Mouse (Mus musculus) heart, embryonic 14.5 days (tissue): Measurements from ENCODE around the gene Rnf144a. TPM values are rescaled to one million over a fixed set of nuclear protein-coding genes. Genes with fewer than 3 reads are reported as not detected.

Experiments
- ATAC-seq: fragments of 200-750 bp; cut with Nextera tagmentation; 2 replicates; pipeline ENCODE4 v1.8.0; 2017; ENCODE audit warnings: low read depth, moderate TSS enrichment; ENCODE audit not compliant: insufficient number of reproducible peaks, insufficient read depth, low FRiP score
- H3K27ac ChIP-seq, 2 experiments: fragments of 200-500 bp in 1 of 2; fragments of 300-500 bp in 1 of 2; sonication (generic) in 1 of 2; replicated peaks in 1 of 2; 2 replicates each; pipeline ENCODE4 v1.5.1; 2012 to 2014; ENCODE audit warnings: low read depth in 2 of 2, low read length in 2 of 2, control low read depth in 1 of 2, mild to moderate bottlenecking in 1 of 2, mixed read lengths in 1 of 2; ENCODE audit not compliant: control insufficient read depth in 1 of 2, insufficient read depth in 1 of 2
- H3K27me3 ChIP-seq: fragments of 300-500 bp; sonication (generic); 2 replicates; pipeline ENCODE4 v1.6.1; 2014; ENCODE audit warnings: mild to moderate bottlenecking, low read length, control low read depth; ENCODE audit not compliant: control insufficient read depth, insufficient read depth
- H3K36me3 ChIP-seq: fragments of 300-500 bp; sonication (generic); 2 replicates; pipeline ENCODE4 v1.6.1; 2014; ENCODE audit warnings: mild to moderate bottlenecking, control low read depth, low read length, mixed read lengths; ENCODE audit not compliant: control insufficient read depth, insufficient read depth
- H3K4me1 ChIP-seq, 2 experiments: fragments of 200-500 bp in 1 of 2; fragments of 300-500 bp in 1 of 2; sonication (generic) in 1 of 2; 2 replicates each; pipeline ENCODE4 v1.6.1; 2012 to 2014; ENCODE audit warnings: low read length in 2 of 2, control low read depth in 1 of 2, mixed read lengths in 1 of 2; ENCODE audit not compliant: control insufficient read depth in 2 of 2, insufficient read depth in 2 of 2
- H3K4me2 ChIP-seq: fragments of 300-500 bp; sonication (generic); 2 replicates; pipeline ENCODE4 v1.6.1; 2014; ENCODE audit warnings: mild to moderate bottlenecking, low read length
- H3K4me3 ChIP-seq, 2 experiments: fragments of 200-500 bp in 1 of 2; fragments of 300-500 bp in 1 of 2; sonication (generic) in 1 of 2; 2 replicates each; pipeline ENCODE4 v1.5.1; 2012 to 2014; ENCODE audit warnings: low read length in 2 of 2, mild to moderate bottlenecking in 2 of 2, control low read depth in 1 of 2, low read depth in 1 of 2, moderate library complexity in 1 of 2; ENCODE audit not compliant: control insufficient read depth in 1 of 2, insufficient read depth in 1 of 2
- H3K9ac ChIP-seq: fragments of 300-500 bp; sonication (generic); 2 replicates; pipeline ENCODE4 v1.6.1; 2014; ENCODE audit warnings: mild to moderate bottlenecking, low read length
- H3K9me3 ChIP-seq: fragments of 300-500 bp; sonication (generic); 2 replicates; pipeline ENCODE4 v1.6.1; 2016; ENCODE audit warnings: low read length, control low read depth; ENCODE audit not compliant: control insufficient read depth
- WGBS: fragments of 180-500 bp; shearing (Covaris S2); extraction: QIAGEN DNeasy Blood & Tissue Kit; methylation state at CpG from one replicate; pipeline ENCODE4 v1.1.7; 2014; 5-methylcytosine and 5-hydroxymethylcytosine counted together
- polyA plus RNA-seq: library from polyadenylated mRNA; unstranded; fragments of >200 nt; fragmentation: Nextera tagmentation; extraction: Ambion mirVana; gene quantifications from 2 replicates; pipeline ENCODE4 v1.2.1, GENCODE M21; 2014

Gene Rnf144a
- polyA plus RNA-seq, 1 experiment from 2014 or later, result 11.5 TPM

DNA sequence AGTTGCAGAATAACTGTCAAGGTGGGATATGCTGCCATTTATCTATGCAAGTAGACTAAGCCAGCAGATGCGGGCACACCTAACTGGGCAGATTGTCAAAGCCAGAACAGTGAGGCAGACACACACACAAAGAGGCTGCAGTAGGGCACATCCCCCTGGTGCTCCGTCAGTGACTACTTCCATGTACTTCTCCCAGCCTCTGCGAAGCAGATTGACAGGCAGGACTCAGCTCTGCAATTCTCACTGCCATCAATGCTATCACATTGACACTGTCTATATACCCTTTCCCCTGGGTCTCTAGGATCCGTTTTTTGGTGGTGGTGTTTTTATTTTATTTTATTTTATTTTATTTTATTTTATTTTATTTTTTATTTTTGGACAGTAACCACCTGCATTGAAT lies 57.8 kb downstream of the Rnf144a start:
- Histone ChIP-seq H3K4me3 (no peak overlapping the region), H3K4me1 (peaks cover 0 to 4% of the 10 kb centered on the region in 2 experiments; a peak in 1 of 4 replicates), H3K9me3 (no peaks in the 10 kb centered on the region), H3K4me2 (no peak overlapping the region), H3K27ac (0 out of 4 replicates have a peak overlapping the region, but pooled peaks of 1 of the 2 experiments have one; percentile 35), H3K36me3 (no peaks in the 10 kb centered on the region), H3K9ac (no peak overlapping the region), H3K27me3 (no peaks in the 10 kb centered on the region)
- WGBS, result 87% methylated on average over 4 of the region's 4 CpGs
- no peak for ATAC-seq

DNA sequence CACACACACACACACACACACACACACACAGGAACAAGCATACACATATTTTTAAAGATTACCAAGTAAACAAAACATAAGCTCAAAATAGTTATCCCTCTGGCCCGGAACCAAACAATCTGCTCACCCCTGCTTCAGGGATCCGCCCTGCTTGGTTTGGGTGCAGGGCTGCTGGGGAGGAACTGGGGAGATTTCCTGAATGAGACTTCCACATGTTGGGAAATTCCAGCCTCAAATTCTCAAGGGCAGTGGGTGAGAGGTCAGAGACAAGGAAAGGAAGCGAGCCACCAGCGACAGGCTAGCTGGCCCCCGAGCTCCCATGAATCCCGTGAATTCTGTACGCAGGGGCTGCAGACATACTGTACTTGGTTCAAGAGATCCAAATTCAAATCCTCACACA lies 58.9 kb downstream of the Rnf144a start:
- H3K36me3 ChIP-seq, result no peaks in the 10 kb centered on the region
- H3K4me2 ChIP-seq, result no peak overlapping the region
- no peak overlapping the region for H3K9ac ChIP-seq
- no peaks in the 10 kb centered on the region for H3K9me3 ChIP-seq
- no peak overlapping the region for H3K27ac ChIP-seq
- H3K4me1 ChIP-seq, result peaks cover 2 to 4% of the 10 kb centered on the region in 2 experiments; a peak in 2 of 4 replicates
- no peaks in the 10 kb centered on the region for H3K27me3 ChIP-seq
- no peak overlapping the region for H3K4me3 ChIP-seq
- no peak for ATAC-seq
- WGBS, result 46% methylated on average over 7 of the region's 7 CpGs

DNA sequence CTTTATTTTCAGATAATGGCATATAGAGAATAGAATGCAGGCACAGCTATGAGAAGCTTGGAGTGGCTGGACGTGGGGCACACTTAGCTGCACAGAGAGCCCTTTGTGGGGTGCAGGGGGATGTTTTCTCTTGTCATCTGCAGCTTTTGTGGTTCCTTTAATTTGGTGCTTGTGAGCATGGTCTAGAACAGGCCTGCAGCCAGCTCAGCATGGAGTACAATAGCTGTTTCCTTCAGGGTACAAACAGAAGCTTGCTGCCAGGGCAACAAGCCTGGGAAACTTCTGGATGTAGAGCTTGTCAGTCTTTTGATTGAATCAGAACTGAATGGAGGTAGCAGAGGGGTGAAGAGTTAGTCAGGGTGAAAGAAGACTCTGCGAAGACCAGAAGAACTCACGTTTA lies 63.7 kb downstream of the Rnf144a start:
- Histone ChIP-seq H3K9ac (no peak overlapping the region), H3K4me3 (no peak overlapping the region), H3K27ac (no peak overlapping the region), H3K4me2 (no peak overlapping the region), H3K27me3 (no peaks in the 10 kb centered on the region), H3K36me3 (no peaks in the 10 kb centered on the region), H3K4me1 (peaks cover 1 to 4% of the 10 kb centered on the region in 2 experiments; a peak in 2 of 4 replicates), H3K9me3 (no peaks in the 10 kb centered on the region)
- ATAC-seq, result no peak
- WGBS, result 60% methylated on average over 3 of the region's 3 CpGs

DNA sequence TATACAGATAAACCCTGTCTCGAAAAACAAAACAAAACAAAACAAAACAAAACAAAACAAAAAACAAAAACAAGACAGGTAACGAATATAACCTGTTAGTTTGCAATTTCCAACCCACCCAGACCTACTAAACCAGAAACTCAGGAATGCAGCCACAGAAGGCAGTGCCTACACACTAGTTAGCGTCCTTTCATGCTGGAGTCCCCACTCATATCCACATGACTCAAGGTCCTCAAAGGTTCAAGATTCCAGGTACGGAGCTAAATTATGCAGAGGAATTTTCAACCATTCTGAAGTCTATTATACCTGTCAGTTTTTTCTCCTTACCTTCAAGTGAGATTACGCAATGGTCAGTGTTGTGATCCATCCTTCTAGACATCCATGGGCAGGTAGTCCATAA lies 70.6 kb downstream of the Rnf144a start:
- Histone ChIP-seq H3K36me3 (no peaks in the 10 kb centered on the region), H3K9ac (no peak overlapping the region), H3K4me1 (peaks cover 2 to 5% of the 10 kb centered on the region in 2 experiments; a peak in 1 of 4 replicates), H3K27me3 (no peaks in the 10 kb centered on the region), H3K4me2 (no peak overlapping the region), H3K4me3 (no peak overlapping the region), H3K27ac (no peak overlapping the region), H3K9me3 (no peaks in the 10 kb centered on the region)
- ATAC-seq, result no peak
- WGBS, result 85% methylated on average over 5 of the region's 5 CpGs

DNA sequence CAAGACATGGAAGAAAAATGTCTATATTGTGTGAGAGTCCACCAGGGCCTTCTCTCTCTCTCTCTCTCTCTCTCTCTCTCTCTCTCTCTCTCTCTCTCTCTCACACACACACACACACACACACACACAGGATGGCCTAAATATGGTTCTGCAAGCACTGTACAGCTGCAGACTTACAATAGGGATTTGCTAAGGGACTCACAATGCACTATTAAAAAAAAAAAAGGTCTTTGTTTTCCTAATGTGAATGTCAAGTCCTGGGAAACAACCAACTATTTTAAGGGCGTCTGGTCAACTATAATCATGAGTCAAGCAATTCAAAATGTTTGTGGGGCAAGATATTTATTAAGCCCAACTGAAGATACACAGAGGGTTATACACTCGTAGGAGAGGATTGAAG lies 71.9 kb downstream of the Rnf144a start:
- Histone ChIP-seq H3K4me1 (peaks cover 2 to 5% of the 10 kb centered on the region in 2 experiments; a peak in 1 of 4 replicates), H3K36me3 (no peaks in the 10 kb centered on the region), H3K27ac (0 out of 4 replicates have a peak overlapping the region, but pooled peaks of 1 of the 2 experiments have one; percentile 62), H3K9me3 (no peaks in the 10 kb centered on the region), H3K4me3 (no peak overlapping the region), H3K27me3 (no peaks in the 10 kb centered on the region), H3K4me2 (no peak overlapping the region), H3K9ac (no peak overlapping the region)
- no peak for ATAC-seq
- 68% methylated on average over 2 of the region's 2 CpGs for WGBS

DNA sequence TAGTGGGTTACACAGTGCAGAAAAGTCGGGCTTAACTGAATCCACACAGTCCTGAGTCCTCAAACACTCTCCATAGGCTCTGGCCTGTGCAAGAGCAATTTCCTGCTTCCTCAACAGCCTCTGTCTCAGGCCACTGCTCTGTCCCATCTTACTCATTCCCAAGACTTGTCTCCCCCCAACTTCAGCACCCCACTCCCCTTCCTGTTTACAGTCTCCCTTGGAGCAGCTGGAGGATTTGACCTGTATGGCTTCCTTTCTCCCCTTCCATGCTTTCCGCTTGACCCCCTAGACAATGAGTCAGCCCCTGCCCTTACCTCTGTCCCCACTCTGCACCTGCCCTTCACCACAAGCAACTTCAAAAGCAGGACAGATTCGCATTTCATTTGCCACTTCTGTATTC lies 72.4 kb downstream of the Rnf144a start:
- no peak overlapping the region for H3K4me3 ChIP-seq
- H3K27me3 ChIP-seq, result no peaks in the 10 kb centered on the region
- WGBS, result 74% methylated on average over 3 of the region's 3 CpGs
- no peaks in the 10 kb centered on the region for H3K36me3 ChIP-seq
- H3K4me2 ChIP-seq, result no peak overlapping the region
- H3K27ac ChIP-seq, result peak overlapping the region; percentile 40 to 62
- peak; percentile 69 for ATAC-seq
- H3K4me1 ChIP-seq, result peaks cover 2 to 5% of the 10 kb centered on the region in 2 experiments; a peak in 1 of 4 replicates
- H3K9ac ChIP-seq, result no peak overlapping the region
- no peaks in the 10 kb centered on the region for H3K9me3 ChIP-seq

DNA sequence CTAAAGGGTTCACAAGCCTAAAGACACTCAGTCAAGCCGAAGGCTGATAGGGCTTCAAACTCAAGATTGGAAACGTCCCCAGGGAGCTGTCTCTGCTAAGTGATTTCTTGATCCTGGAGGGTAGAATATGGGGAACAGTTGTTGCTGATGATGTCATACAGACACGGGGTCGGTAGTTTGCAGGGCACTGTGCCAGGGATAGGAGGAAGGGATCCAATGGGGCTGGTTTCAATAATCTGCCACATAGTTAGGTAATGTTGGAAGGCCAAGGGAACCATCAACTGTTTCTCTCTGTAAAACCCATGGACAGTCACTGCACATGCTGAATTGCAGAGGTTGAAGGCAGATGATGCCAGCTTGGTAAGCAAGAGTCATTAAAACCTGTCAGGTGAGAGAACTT lies 73.0 kb downstream of the Rnf144a start:
- no peak for ATAC-seq
- no peaks in the 10 kb centered on the region for H3K27me3 ChIP-seq
- no peaks in the 10 kb centered on the region for H3K9me3 ChIP-seq
- peaks cover 2 to 5% of the 10 kb centered on the region in 2 experiments; a peak in 1 of 4 replicates for H3K4me1 ChIP-seq
- H3K4me2 ChIP-seq, result no peak overlapping the region
- no peak overlapping the region for H3K9ac ChIP-seq
- peak overlapping the region; percentile 40 to 62 for H3K27ac ChIP-seq
- no peak overlapping the region for H3K4me3 ChIP-seq
- WGBS, result 48% methylated on average over 4 of the region's 4 CpGs
- no peaks in the 10 kb centered on the region for H3K36me3 ChIP-seq

DNA sequence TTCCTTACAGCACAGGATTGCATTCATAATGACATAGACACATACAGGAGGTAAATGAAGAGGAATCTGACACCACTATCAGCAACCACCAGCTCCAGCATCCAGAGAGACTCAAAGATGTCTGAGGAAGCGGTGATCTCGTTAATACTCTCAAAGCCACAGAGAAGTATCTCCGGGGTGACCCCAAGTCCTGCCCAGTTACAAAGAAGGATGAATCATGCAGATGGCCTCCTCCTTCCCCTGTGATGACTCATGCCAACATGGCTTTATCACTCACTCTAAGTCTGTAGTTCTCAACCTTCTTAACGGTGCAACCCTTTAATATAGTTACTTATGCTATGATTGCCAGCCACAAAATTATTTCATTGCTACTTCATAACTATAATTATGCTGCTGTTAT lies 74.4 kb downstream of the Rnf144a start:
- Histone ChIP-seq H3K9me3 (no peaks in the 10 kb centered on the region), H3K4me3 (no peak overlapping the region), H3K27ac (no peak overlapping the region), H3K9ac (no peak overlapping the region), H3K36me3 (no peaks in the 10 kb centered on the region), H3K27me3 (no peaks in the 10 kb centered on the region), H3K4me2 (no peak overlapping the region), H3K4me1 (peaks cover 2 to 5% of the 10 kb centered on the region in 2 experiments; a peak in 1 of 4 replicates)
- 70% methylated on average over 4 of the region's 4 CpGs for WGBS
- ATAC-seq, result no peak
